Mouse (Mus musculus) kidney, embryonic 15.5 days (tissue): ENCODE measurements at regions not wholly inside any gene's neighbourhood (a gene's known extent, or its start where the extent isn't known, plus 50 kb on each side); places are given as distances from the start of the nearest gene placed in this dataset.

ENCODE experiments used
- ATAC-seq: fragments of 200-750 bp; cut with Nextera tagmentation; replicated peaks from 2 replicates; pipeline ENCODE4 v1.8.0; 2017; ENCODE audit warnings: moderate TSS enrichment; ENCODE audit not compliant: low FRiP score
- H3K27ac ChIP-seq: fragments of 300-500 bp; sonication (generic); 2 replicates; pipeline ENCODE4 v1.5.1; 2015; ENCODE audit warnings: mild to moderate bottlenecking, inconsistent platforms
- H3K27me3 ChIP-seq: fragments of 300-500 bp; sonication (generic); 2 replicates; pipeline ENCODE4 v1.6.1; 2015; ENCODE audit warnings: inconsistent platforms
- H3K36me3 ChIP-seq: fragments of 300-500 bp; sonication (generic); 2 replicates; pipeline ENCODE4 v1.6.1; 2015; ENCODE audit warnings: inconsistent platforms
- H3K4me1 ChIP-seq: fragments of 300-500 bp; sonication (generic); 2 replicates; pipeline ENCODE4 v1.6.1; 2015; ENCODE audit warnings: inconsistent platforms
- H3K4me2 ChIP-seq: fragments of 300-500 bp; sonication (generic); 2 replicates; pipeline ENCODE4 v1.6.1; 2015; ENCODE audit warnings: moderate library complexity, mild to moderate bottlenecking, inconsistent platforms
- H3K4me3 ChIP-seq: fragments of 300-500 bp; sonication (generic); replicated peaks from 2 replicates; pipeline ENCODE4 v1.5.1; 2015; ENCODE audit warnings: mild to moderate bottlenecking, inconsistent platforms
- H3K9ac ChIP-seq: fragments of 300-500 bp; sonication (generic); 2 replicates; pipeline ENCODE4 v1.6.1; 2015; ENCODE audit warnings: mild to moderate bottlenecking, inconsistent platforms
- H3K9me3 ChIP-seq: fragments of 300-500 bp; sonication (generic); replicated peaks from 2 replicates; pipeline ENCODE4 v1.6.1; 2016; ENCODE audit warnings: inconsistent platforms
- WGBS: fragments of 180-500 bp; shearing (Covaris S2); methylation state at CpG from one replicate; pipeline ENCODE4 v1.1.7; 2015; ENCODE audit warnings: mixed read lengths; 5-methylcytosine and 5-hydroxymethylcytosine counted together

- 66% methylated on average over 5 of the region's 5 CpGs for WGBS
- H3K9me3 ChIP-seq, result no peaks in the 10 kb centered on the region
- H3K4me1 ChIP-seq, result no peaks in the 10 kb centered on the region
- no peaks in the 10 kb centered on the region for H3K36me3 ChIP-seq
- H3K9ac ChIP-seq, result no peak overlapping the region
- no peak overlapping the region for H3K4me3 ChIP-seq
- peak; percentile 49; the same call in 1 of the 2 replicates for ATAC-seq
- no peak overlapping the region for H3K27ac ChIP-seq
- no peaks in the 10 kb centered on the region for H3K27me3 ChIP-seq
- H3K4me2 ChIP-seq, result no peak overlapping the region
Observed at GRCm38 (mm10) chr5:68572816-68573215, 541.2 kb downstream of the Grxcr1 start.

GRCm38 (mm10) chr5:68575827-68576226 lies 544.2 kb downstream of the Grxcr1 start:
- Histone ChIP-seq H3K27me3 (no peaks in the 10 kb centered on the region), H3K36me3 (no peaks in the 10 kb centered on the region), H3K4me1 (no peaks in the 10 kb centered on the region), H3K4me3 (no peak overlapping the region), H3K9ac (no peak overlapping the region), H3K4me2 (no peak overlapping the region), H3K9me3 (no peaks in the 10 kb centered on the region), H3K27ac (no peak overlapping the region)
- no peak for ATAC-seq

- 91% methylated on average over 1 of the region's 1 CpGs for WGBS
- H3K36me3 ChIP-seq, result no peaks in the 10 kb centered on the region
- no peak for ATAC-seq
Observed at GRCm38 (mm10) chr5:68578496-68578895, 546.9 kb downstream of the Grxcr1 start.

GRCm38 (mm10) chr5:68592423-68592822 lies 560.8 kb downstream of the Grxcr1 start:
- ATAC-seq, result no peak
- Histone ChIP-seq H3K9ac (no peak overlapping the region), H3K36me3 (no peaks in the 10 kb centered on the region), H3K4me1 (no peaks in the 10 kb centered on the region), H3K4me2 (no peak overlapping the region), H3K27me3 (no peaks in the 10 kb centered on the region), H3K9me3 (no peaks in the 10 kb centered on the region), H3K27ac (no peak overlapping the region), H3K4me3 (no peak overlapping the region)
- 80% methylated on average over 3 of the region's 3 CpGs for WGBS

More at GRCm38 (mm10) chr5:68578496-68578895, 546.9 kb downstream of the Grxcr1 start:
- Histone ChIP-seq H3K9ac (no peak overlapping the region), H3K9me3 (no peaks in the 10 kb centered on the region), H3K4me1 (no peaks in the 10 kb centered on the region), H3K4me2 (no peak overlapping the region), H3K27ac (no peak overlapping the region), H3K27me3 (no peaks in the 10 kb centered on the region), H3K4me3 (no peak overlapping the region)

- Histone ChIP-seq H3K4me3 (no peak overlapping the region), H3K4me1 (no peaks in the 10 kb centered on the region), H3K4me2 (no peak overlapping the region), H3K9me3 (no peaks in the 10 kb centered on the region), H3K27me3 (no peaks in the 10 kb centered on the region), H3K27ac (no peak overlapping the region), H3K36me3 (no peaks in the 10 kb centered on the region), H3K9ac (no peak overlapping the region)
- no peak for ATAC-seq
Observed at GRCm38 (mm10) chr5:68618451-68618850, 586.8 kb downstream of the Grxcr1 start.

- Histone ChIP-seq H3K9ac (no peak overlapping the region), H3K4me2 (no peak overlapping the region), H3K36me3 (no peaks in the 10 kb centered on the region), H3K9me3 (no peaks in the 10 kb centered on the region), H3K27me3 (no peaks in the 10 kb centered on the region), H3K27ac (no peak overlapping the region), H3K4me3 (no peak overlapping the region), H3K4me1 (no peaks in the 10 kb centered on the region)
- ATAC-seq, result no peak
- 67% methylated on average over 3 of the region's 3 CpGs for WGBS
Observed at GRCm38 (mm10) chr5:68635400-68635799, 603.8 kb downstream of the Grxcr1 start.

GRCm38 (mm10) chr5:68672834-68673233 lies 641.2 kb downstream of the Grxcr1 start:
- H3K36me3 ChIP-seq, result no peaks in the 10 kb centered on the region
- no peak overlapping the region for H3K4me2 ChIP-seq
- H3K27ac ChIP-seq, result no peak overlapping the region
- H3K9me3 ChIP-seq, result no peaks in the 10 kb centered on the region
- H3K27me3 ChIP-seq, result no peaks in the 10 kb centered on the region
- WGBS, result 79% methylated on average over 3 of the region's 3 CpGs
- no peak overlapping the region for H3K4me3 ChIP-seq
- H3K9ac ChIP-seq, result no peak overlapping the region
- H3K4me1 ChIP-seq, result no peaks in the 10 kb centered on the region
- ATAC-seq, result no peak

- no peaks in the 10 kb centered on the region for H3K36me3 ChIP-seq
- ATAC-seq, result no peak
- no peak overlapping the region for H3K27ac ChIP-seq
- H3K9ac ChIP-seq, result no peak overlapping the region
- WGBS, result 66% methylated on average over 3 of the region's 3 CpGs
- no peak overlapping the region for H3K4me3 ChIP-seq
- no peak overlapping the region for H3K4me2 ChIP-seq
- H3K27me3 ChIP-seq, result no peaks in the 10 kb centered on the region
- H3K9me3 ChIP-seq, result no peaks in the 10 kb centered on the region
- H3K4me1 ChIP-seq, result no peaks in the 10 kb centered on the region
Observed at GRCm38 (mm10) chr5:68701342-68701741, 640.1 kb downstream of the Kctd8 start.

GRCm38 (mm10) chr5:68705411-68706080 lies 635.9 kb downstream of the Kctd8 start:
- Histone ChIP-seq H3K27me3 (no peaks in the 10 kb centered on the region), H3K4me3 (no peak overlapping the region), H3K27ac (no peak overlapping the region), H3K4me2 (no peak overlapping the region), H3K9ac (no peak overlapping the region), H3K36me3 (no peaks in the 10 kb centered on the region), H3K9me3 (no peaks in the 10 kb centered on the region), H3K4me1 (no peaks in the 10 kb centered on the region)
- 81% methylated on average over 2 of the region's 2 CpGs for WGBS
- no peak for ATAC-seq

- no peak for ATAC-seq
- H3K9me3 ChIP-seq, result no peaks in the 10 kb centered on the region
Observed at GRCm38 (mm10) chr5:68726733-68727132, 614.7 kb downstream of the Kctd8 start.

GRCm38 (mm10) chr5:68735186-68735585 lies 606.3 kb downstream of the Kctd8 start:
- no peak overlapping the region for H3K4me2 ChIP-seq
- H3K27me3 ChIP-seq, result no peaks in the 10 kb centered on the region
- no peak overlapping the region for H3K4me3 ChIP-seq
- H3K4me1 ChIP-seq, result no peaks in the 10 kb centered on the region
- ATAC-seq, result no peak
- no peaks in the 10 kb centered on the region for H3K36me3 ChIP-seq
- H3K27ac ChIP-seq, result no peak overlapping the region
- no peaks in the 10 kb centered on the region for H3K9me3 ChIP-seq
- no peak overlapping the region for H3K9ac ChIP-seq
- 36% methylated on average over 5 of the region's 5 CpGs for WGBS

More at GRCm38 (mm10) chr5:68726733-68727132, 614.7 kb downstream of the Kctd8 start:
- Histone ChIP-seq H3K27ac (no peak overlapping the region), H3K4me2 (no peak overlapping the region), H3K4me1 (no peaks in the 10 kb centered on the region), H3K36me3 (no peaks in the 10 kb centered on the region), H3K4me3 (no peak overlapping the region), H3K9ac (no peak overlapping the region), H3K27me3 (no peaks in the 10 kb centered on the region)
- 72% methylated on average over 4 of the region's 4 CpGs for WGBS

- Histone ChIP-seq H3K4me1 (no peaks in the 10 kb centered on the region), H3K9me3 (no peaks in the 10 kb centered on the region), H3K4me3 (no peak overlapping the region), H3K4me2 (no peak overlapping the region), H3K36me3 (no peaks in the 10 kb centered on the region), H3K27ac (no peak overlapping the region), H3K27me3 (no peaks in the 10 kb centered on the region), H3K9ac (no peak overlapping the region)
- WGBS, result 85% methylated on average over 3 of the region's 3 CpGs
- no peak for ATAC-seq
Observed at GRCm38 (mm10) chr5:68750499-68750898, 591.0 kb downstream of the Kctd8 start.

- no peaks in the 10 kb centered on the region for H3K4me1 ChIP-seq
- no peaks in the 10 kb centered on the region for H3K36me3 ChIP-seq
- no peaks in the 10 kb centered on the region for H3K27me3 ChIP-seq
- H3K4me2 ChIP-seq, result no peak overlapping the region
- no peak overlapping the region for H3K4me3 ChIP-seq
- H3K9me3 ChIP-seq, result no peaks in the 10 kb centered on the region
- ATAC-seq, result no peak
- no peak overlapping the region for H3K27ac ChIP-seq
- no peak overlapping the region for H3K9ac ChIP-seq
Observed at GRCm38 (mm10) chr5:68753025-68753424, 588.5 kb downstream of the Kctd8 start.
